Mouse (Mus musculus): ENCODE results near the gene Scd2. TPM values are rescaled to one million over a fixed set of nuclear protein-coding genes. Genes with fewer than 3 reads are reported as not detected.

Scd2 gene
- polyA plus RNA-seq, 1 experiment from 2014 or later = 424 TPM

DNA sequence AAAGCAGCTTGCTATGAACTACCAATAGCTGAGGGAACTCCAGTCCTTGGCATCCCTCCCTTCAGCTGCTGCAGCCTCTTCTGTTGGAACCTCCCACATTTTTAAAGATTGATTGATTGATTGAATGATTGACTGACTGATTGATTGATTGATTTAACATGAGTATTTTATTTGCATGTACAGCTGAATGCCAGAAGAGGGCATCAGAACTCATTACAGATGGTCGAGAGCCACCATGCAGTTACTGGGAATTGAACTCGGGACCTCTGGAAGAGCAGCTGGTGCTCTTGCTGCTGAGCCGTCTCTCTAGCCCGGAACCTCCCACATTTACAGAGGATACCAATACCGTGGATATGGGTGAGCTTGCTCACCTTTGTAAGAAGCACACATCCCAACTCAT lies 33.0 kb upstream of the Scd2 start:
- ATAC-seq (ENCODE audit: low FRiP score, low read depth) = no peak
- WGBS = 83% methylated on average over 5 of the region's 5 CpGs

GRCm38 (mm10) chr19:44261774-44262173 lies 31.7 kb upstream of the Scd2 start:
- Histone ChIP-seq H3K27me3 (peaks cover 5% of the 10 kb centered on the region; the same call in 1 of the 2 replicates), H3K4me1 (peaks cover 15% of the 10 kb centered on the region), H3K4me2 (replicated peaks) (no peak overlapping the region), H3K36me3 (no peaks in the 10 kb centered on the region), H3K9ac (replicated peaks) (no peak overlapping the region), H3K9me3 (no peaks in the 10 kb centered on the region), H3K27ac (replicated peaks) (no peak overlapping the region), H3K4me3 (no peak overlapping the region)
- no peak for ATAC-seq (ENCODE audit: low FRiP score, low read depth)
- WGBS = 66% methylated on average over 7 of the region's 7 CpGs

More for the DNA sequence above, 33.0 kb upstream of the Scd2 start:
- Histone ChIP-seq H3K4me2 (replicated peaks) (no peak overlapping the region), H3K9me3 (no peaks in the 10 kb centered on the region), H3K9ac (replicated peaks) (no peak overlapping the region), H3K27me3 (peaks cover 5% of the 10 kb centered on the region; the same call in 1 of the 2 replicates), H3K4me1 (peaks cover 6% of the 10 kb centered on the region), H3K36me3 (no peaks in the 10 kb centered on the region), H3K27ac (replicated peaks) (no peak overlapping the region), H3K4me3 (no peak overlapping the region)

- no peak overlapping the region for H3K27ac ChIP-seq (replicated peaks)
- H3K4me1 ChIP-seq = peaks cover 22% of the 10 kb centered on the region
- ATAC-seq (ENCODE audit: low FRiP score, low read depth) = no peak
- H3K9me3 ChIP-seq = no peaks in the 10 kb centered on the region
- no peak overlapping the region for H3K4me2 ChIP-seq (replicated peaks)
- 89% methylated on average over 3 of the region's 3 CpGs for WGBS
- H3K9ac ChIP-seq (replicated peaks) = no peak overlapping the region
- no peak overlapping the region for H3K4me3 ChIP-seq
- no peaks in the 10 kb centered on the region for H3K36me3 ChIP-seq
- peaks cover 5% of the 10 kb centered on the region; the same call in 1 of the 2 replicates for H3K27me3 ChIP-seq
These were observed 29.9 kb upstream of the Scd2 start for GRCm38 (mm10) chr19:44263581-44263980.

DNA sequence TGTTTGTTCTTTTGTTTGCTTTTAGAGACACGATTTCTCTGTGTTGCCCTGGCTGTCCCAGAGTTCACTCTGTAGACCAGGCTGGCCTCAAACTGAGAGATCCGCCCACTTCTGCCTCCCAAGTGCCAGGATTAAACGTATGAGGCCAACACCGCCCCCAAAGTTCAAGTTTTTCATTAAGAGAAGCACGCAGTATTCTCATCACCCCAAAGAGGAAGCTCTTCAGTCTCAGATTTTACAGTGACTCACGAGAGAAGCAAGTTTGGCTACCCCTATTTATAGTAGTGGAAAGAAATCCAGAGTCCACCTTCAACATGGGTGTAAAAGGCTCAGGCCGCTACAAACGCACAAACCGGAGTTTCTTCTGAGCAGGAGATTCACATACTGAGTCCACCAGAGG lies 29.2 kb upstream of the Scd2 start:
- 83% methylated on average over 9 of the region's 9 CpGs for WGBS
- Histone ChIP-seq H3K4me1 (peaks cover 22% of the 10 kb centered on the region), H3K9me3 (no peaks in the 10 kb centered on the region), H3K27ac (replicated peaks) (no peak overlapping the region), H3K4me3 (no peak overlapping the region), H3K36me3 (no peaks in the 10 kb centered on the region), H3K4me2 (replicated peaks) (no peak overlapping the region), H3K27me3 (peaks cover 5% of the 10 kb centered on the region; the same call in 1 of the 2 replicates), H3K9ac (replicated peaks) (no peak overlapping the region)
- ATAC-seq (ENCODE audit: low FRiP score, low read depth) = no peak

- no peak for ATAC-seq (ENCODE audit: low FRiP score, low read depth)
- no peak overlapping the region for H3K4me3 ChIP-seq
- no peak overlapping the region for H3K9ac ChIP-seq (replicated peaks)
- 60% methylated on average over 7 of the region's 7 CpGs for WGBS
- peaks cover 22% of the 10 kb centered on the region for H3K4me1 ChIP-seq
- no peaks in the 10 kb centered on the region for H3K36me3 ChIP-seq
- peaks cover 5% of the 10 kb centered on the region; the same call in 1 of the 2 replicates for H3K27me3 ChIP-seq
- H3K9me3 ChIP-seq = no peaks in the 10 kb centered on the region
- H3K27ac ChIP-seq (replicated peaks) = no peak overlapping the region
- no peak overlapping the region for H3K4me2 ChIP-seq (replicated peaks)
These were observed 28.2 kb upstream of the Scd2 start for GRCm38 (mm10) chr19:44265300-44265699.

DNA sequence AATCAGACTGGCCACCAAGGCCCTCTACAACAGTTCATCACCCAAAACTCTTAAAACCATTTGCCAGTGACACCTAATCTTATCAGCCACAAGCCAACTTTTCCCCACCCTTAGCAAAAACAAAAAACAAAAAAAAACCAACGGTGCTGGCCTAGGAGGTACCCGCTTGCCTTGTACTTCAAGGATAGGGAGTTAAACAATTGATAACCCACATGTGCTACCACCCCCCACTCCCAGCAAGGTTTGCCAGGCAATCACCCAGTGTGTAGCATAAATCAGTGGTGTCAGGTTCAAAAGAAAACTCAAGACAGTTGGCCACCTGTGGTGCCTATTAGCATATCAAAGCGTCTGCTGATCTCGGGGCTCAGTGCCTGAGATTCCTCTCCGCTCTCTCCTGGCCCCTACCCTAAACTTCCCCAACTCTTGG lies 27.6 kb upstream of the Scd2 start:
- peak overlapping the region; percentile 87; the same call in 1 of the 2 replicates for H3K4me2 ChIP-seq (replicated peaks)
- H3K36me3 ChIP-seq = no peaks in the 10 kb centered on the region
- H3K9ac ChIP-seq (replicated peaks) = no peak overlapping the region
- ATAC-seq (ENCODE audit: low FRiP score, low read depth) = no peak
- no peaks in the 10 kb centered on the region for H3K9me3 ChIP-seq
- H3K27me3 ChIP-seq = peaks cover 5% of the 10 kb centered on the region; the same call in 1 of the 2 replicates
- peaks cover 22% of the 10 kb centered on the region for H3K4me1 ChIP-seq
- H3K27ac ChIP-seq (replicated peaks) = peak overlapping the region; percentile 93
- H3K4me3 ChIP-seq = no peak overlapping the region
- WGBS = 18% methylated on average over 5 of the region's 5 CpGs

DNA sequence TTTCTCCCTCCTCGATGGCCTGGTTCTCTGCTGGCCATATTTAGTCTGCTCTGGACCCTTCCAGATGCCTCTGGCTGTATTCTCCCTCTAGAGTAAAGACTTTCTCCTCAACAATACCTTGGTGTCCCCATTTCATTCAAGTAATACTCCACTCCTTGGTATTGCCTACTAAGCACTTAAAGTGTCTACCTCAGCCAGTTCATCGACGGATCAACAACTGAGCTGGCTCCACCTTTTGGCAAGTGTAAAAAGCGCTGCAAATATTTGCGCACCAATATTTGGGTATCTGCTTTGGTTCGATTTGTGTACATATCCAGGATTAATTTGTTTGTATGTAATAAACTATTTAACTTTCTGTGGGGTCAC lies 27.0 kb upstream of the Scd2 start:
- H3K9ac ChIP-seq (replicated peaks) = peak overlapping the region; percentile 70; the same call in 1 of the 2 replicates
- H3K27me3 ChIP-seq = peaks cover 5% of the 10 kb centered on the region; the same call in 1 of the 2 replicates
- ATAC-seq (ENCODE audit: low FRiP score, low read depth) = no peak
- WGBS = 6% methylated on average over 6 of the region's 6 CpGs
- no peaks in the 10 kb centered on the region for H3K9me3 ChIP-seq
- peak overlapping the region; percentile 87 for H3K4me2 ChIP-seq (replicated peaks)
- no peaks in the 10 kb centered on the region for H3K36me3 ChIP-seq
- H3K4me1 ChIP-seq = peaks cover 22% of the 10 kb centered on the region
- H3K27ac ChIP-seq (replicated peaks) = peak overlapping the region; percentile 93
- peak overlapping the region; percentile 58 for H3K4me3 ChIP-seq

DNA sequence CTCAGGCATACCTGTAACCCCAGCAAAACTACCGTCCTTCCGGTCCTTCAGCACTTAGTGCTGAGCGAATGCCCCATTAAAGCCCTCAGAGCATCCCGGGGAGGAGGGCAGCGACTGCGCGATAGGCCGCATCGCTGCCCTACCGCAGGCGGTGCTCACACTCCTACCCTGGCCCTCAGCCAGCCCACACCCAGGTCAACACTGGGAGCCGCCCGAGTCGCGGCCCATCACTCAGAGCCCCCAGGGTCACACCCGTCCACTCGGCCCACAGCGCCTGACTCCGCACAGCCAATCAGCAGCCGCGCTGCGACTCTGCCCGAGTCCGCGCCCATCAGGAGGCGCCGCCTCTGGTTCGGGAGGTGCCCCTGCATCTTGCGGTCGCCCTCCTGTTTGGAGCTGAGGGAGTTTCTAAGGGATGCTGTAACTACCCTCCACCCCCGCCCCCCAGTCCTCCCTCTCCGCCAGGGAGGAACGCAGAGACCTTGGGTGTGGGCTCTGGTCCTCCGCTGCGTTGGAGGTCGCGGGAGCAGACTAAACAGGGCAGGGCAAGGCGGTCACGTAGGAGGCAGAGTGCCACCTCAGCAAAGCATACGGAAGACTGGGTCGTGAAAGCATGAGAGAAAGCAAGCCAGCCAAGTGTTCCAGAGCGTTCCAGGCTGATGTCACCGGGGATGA lies 26.5 kb upstream of the Scd2 start:
- Histone ChIP-seq H3K4me1 (peaks cover 22% of the 10 kb centered on the region), H3K27me3 (peaks cover 5% of the 10 kb centered on the region; the same call in 1 of the 2 replicates), H3K9ac (replicated peaks) (peak overlapping the region; percentile 70), H3K27ac (replicated peaks) (peak overlapping the region; percentile 93), H3K4me2 (replicated peaks) (peak overlapping the region; percentile 87), H3K9me3 (no peaks in the 10 kb centered on the region), H3K4me3 (peak overlapping the region; percentile 58), H3K36me3 (no peaks in the 10 kb centered on the region)
- 1% methylated on average over 43 of the region's 43 CpGs for WGBS
- ATAC-seq (ENCODE audit: low FRiP score, low read depth) = peak; percentile 98

DNA sequence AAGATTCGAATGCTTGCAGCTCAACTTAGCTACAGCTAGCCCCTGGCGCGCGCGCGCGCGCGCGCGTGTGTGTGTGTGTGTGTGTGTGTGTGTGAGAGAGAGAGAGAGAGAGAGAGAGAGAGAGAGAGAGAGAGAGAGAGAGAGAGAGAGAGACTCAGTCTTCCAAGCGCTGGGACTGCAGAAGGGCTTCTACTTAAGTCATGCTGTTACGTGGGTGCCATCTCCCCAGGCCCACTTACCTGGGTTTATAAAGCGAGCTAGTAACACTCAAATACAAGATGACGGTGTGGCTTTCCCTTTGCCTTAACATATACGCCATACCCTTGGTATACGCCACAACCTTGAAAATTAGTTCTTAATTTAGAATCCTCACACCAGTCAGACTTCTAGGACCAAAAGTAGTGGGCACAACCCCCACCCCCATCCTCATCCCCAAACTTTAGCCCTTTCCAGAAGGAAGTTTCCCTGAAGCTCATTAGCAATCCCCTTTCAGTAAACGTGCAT lies 25.9 kb upstream of the Scd2 start:
- no peaks in the 10 kb centered on the region for H3K36me3 ChIP-seq
- 0 out of 2 replicates have a peak, but pooled peaks have one; percentile 10 for ATAC-seq (ENCODE audit: low FRiP score, low read depth)
- 9% methylated on average over 17 of the region's 18 CpGs for WGBS
- H3K27ac ChIP-seq (replicated peaks) = peak overlapping the region; percentile 93
- H3K27me3 ChIP-seq = peaks cover 5% of the 10 kb centered on the region; the same call in 1 of the 2 replicates
- peak overlapping the region; percentile 58 for H3K4me3 ChIP-seq
- H3K4me2 ChIP-seq (replicated peaks) = peak overlapping the region; percentile 87
- H3K9ac ChIP-seq (replicated peaks) = peak overlapping the region; percentile 70
- H3K9me3 ChIP-seq = no peaks in the 10 kb centered on the region
- peaks cover 22% of the 10 kb centered on the region for H3K4me1 ChIP-seq

DNA sequence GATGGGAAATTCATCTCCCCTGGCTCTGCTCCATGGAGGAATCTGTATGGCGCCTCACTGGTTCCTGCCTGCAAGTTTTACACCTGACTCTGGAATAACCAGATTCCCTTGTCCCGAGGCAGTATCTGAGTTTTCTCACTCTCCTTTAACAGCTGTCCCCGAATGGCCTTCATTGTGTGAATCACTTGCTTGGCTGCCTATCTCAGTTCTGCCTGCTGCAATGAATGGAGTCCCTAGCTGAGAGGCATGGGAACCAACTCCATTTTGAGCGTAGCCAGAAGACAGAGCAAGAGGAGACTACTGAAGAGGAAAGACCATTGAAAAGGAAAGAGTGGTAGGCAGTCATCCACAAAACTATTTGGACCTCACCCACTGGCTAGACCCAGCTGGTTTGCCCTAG lies 19.8 kb upstream of the Scd2 start:
- H3K36me3 ChIP-seq = no peaks in the 10 kb centered on the region
- H3K4me1 ChIP-seq = peaks cover 7% of the 10 kb centered on the region; the same call in 1 of the 2 replicates
- H3K4me2 ChIP-seq (replicated peaks) = no peak overlapping the region
- H3K9me3 ChIP-seq = no peaks in the 10 kb centered on the region
- ATAC-seq (ENCODE audit: low FRiP score, low read depth) = no peak
- H3K27ac ChIP-seq (replicated peaks) = no peak overlapping the region
- 83% methylated on average over 4 of the region's 4 CpGs for WGBS
- H3K4me3 ChIP-seq = no peak overlapping the region
- no peak overlapping the region for H3K9ac ChIP-seq (replicated peaks)
- no peaks in the 10 kb centered on the region for H3K27me3 ChIP-seq

DNA sequence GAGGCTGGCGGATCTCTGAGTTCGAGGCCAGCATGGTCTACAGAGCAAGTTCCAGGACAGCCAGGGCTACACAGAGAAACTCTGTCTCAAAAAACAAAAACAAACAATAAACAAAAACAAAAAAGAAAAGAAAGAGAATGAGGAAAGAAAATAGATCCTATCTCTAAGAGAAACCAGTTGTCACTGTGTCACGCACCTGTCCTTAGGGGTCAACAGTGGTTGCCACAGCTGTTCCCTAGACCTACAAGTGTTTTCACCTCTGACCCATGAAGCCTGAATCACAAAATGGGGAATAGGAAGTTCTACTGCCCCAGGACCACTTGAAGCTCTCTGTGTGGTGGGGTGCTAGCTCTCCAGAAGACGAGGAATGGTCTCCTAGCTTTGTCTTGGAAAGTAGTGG lies 19.0 kb upstream of the Scd2 start:
- no peak overlapping the region for H3K4me2 ChIP-seq (replicated peaks)
- H3K4me3 ChIP-seq = no peak overlapping the region
- H3K9ac ChIP-seq (replicated peaks) = no peak overlapping the region
- no peaks in the 10 kb centered on the region for H3K36me3 ChIP-seq
- no peaks in the 10 kb centered on the region for H3K27me3 ChIP-seq
- no peak for ATAC-seq (ENCODE audit: low FRiP score, low read depth)
- H3K4me1 ChIP-seq = peaks cover 7% of the 10 kb centered on the region; the same call in 1 of the 2 replicates
- no peak overlapping the region for H3K27ac ChIP-seq (replicated peaks)
- WGBS = 84% methylated on average over 4 of the region's 4 CpGs
- H3K9me3 ChIP-seq = no peaks in the 10 kb centered on the region

DNA sequence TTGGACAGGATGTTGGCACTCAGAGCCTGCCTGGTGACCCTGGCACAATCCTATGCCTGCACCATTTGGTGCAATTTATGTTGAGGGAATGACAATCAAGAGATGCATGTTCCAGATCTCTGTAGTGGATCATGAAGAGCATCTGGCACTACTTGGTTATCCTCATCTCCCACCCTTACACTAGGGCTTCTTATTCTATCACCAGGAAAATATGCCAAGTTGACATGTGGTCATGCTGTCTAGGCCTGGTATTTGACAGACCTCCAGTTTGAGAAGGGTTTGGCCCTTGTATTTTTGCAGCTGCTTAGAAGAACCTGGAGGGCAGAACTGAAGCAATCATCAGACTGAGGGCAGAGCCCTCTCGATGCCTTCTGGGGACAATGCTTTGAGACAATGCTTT lies 18.1 kb upstream of the Scd2 start:
- WGBS = 86% methylated on average over 1 of the region's 1 CpGs
- Histone ChIP-seq H3K9me3 (no peaks in the 10 kb centered on the region), H3K27me3 (no peaks in the 10 kb centered on the region), H3K27ac (replicated peaks) (no peak overlapping the region), H3K4me3 (no peak overlapping the region), H3K4me2 (replicated peaks) (no peak overlapping the region), H3K9ac (replicated peaks) (no peak overlapping the region), H3K4me1 (peaks cover 16% of the 10 kb centered on the region), H3K36me3 (no peaks in the 10 kb centered on the region)
- ATAC-seq (ENCODE audit: low FRiP score, low read depth) = no peak

Data from midbrain, embryonic 12.5 days (tissue).